Mouse (Mus musculus) bone marrow macrophage, adult 2 months (primary cell): ENCODE results near the gene 6330409D20Rik.

Experiments
- CTCF ChIP-seq: IDR thresholded peaks from 2 replicates; pipeline ENCODE4 v1.5.1; 2012; ENCODE audit warnings: low read depth, mild to moderate bottlenecking, low read length, moderate library complexity
- POLR2A ChIP-seq: IDR thresholded peaks from 2 replicates; pipeline ENCODE4 v1.6.1; 2012; ENCODE audit warnings: mild to moderate bottlenecking, low read depth, low read length, borderline replicate concordance

GRCm38 (mm10) chr2:32710425-32710824, 30.4 kb downstream of the 6330409D20Rik start:
- TF ChIP-seq CTCF, result no peak
- TF ChIP-seq POLR2A, result no peak
